11 mouse cellular contexts compared by ENCODE assay signal in genomic region chr3:107130661-107131326, GRCm38 (mm10). TPM values are rescaled to one million over a fixed set of nuclear protein-coding genes. Genes with fewer than 3 reads are reported as not detected.
DNase-seq lines count a peak whose midpoint lies in the region; ATAC-seq and TF ChIP-seq lines count a peak whose summit lies in the region.
"Had no signal": no experiment of that assay in that cellular context is flagged by ENCODE, and none has a peak within 500 bp of the region (broad histone marks: within the 10 kb centered on the region; RNA-seq: fewer than 3 reads in every experiment).

No protein-coding gene starts in this region.

- 38% methylated on average over 4 of the region's 4 CpGs for WGBS in heart, postnatal 0 days
- 83% methylated on average over 4 of the region's 4 CpGs for WGBS in midbrain, embryonic 11.5 days

- no peak for TF ChIP-seq EP300 in heart, postnatal 0 days (IDR thresholded peaks at IDR 0.05; ENCODE audit: low read depth)

- intact Hi-C loops in left cerebral cortex, postnatal 4 days (cut with DNase I): no loop called here
- intact Hi-C loops in left cerebral cortex, adult 2 months (cut with DNase I): loop anchor here (2.0 kb wide), 1 partner anchor 18 kb away; no protein-coding TSS in a partner anchor

- peaks cover 11% of the 10 kb centered on the region for H3K4me1 ChIP-seq in brown adipose tissue, adult 24 weeks (ENCODE audit: control insufficient read depth, insufficient read depth, insufficient read length, low read length)
- peaks cover 21% of the 10 kb centered on the region for H3K4me1 ChIP-seq in heart, postnatal 0 days (ENCODE audit: control insufficient read depth, insufficient read depth)
- H3K4me1 ChIP-seq in midbrain, embryonic 11.5 days (ENCODE audit: control insufficient read depth, insufficient read depth, low read length): no peaks in the 10 kb centered on the region
- H3K4me1 ChIP-seq: liver, embryonic 15.5 days had no signal

- H3K27ac ChIP-seq in left cerebral cortex, adult 2 months: no peak overlapping the region
- H3K27ac ChIP-seq in brown adipose tissue, adult 24 weeks (replicated peaks; ENCODE audit: low read depth, low read length): peak overlapping the region; percentile 80
- H3K27ac ChIP-seq in heart, postnatal 0 days (ENCODE audit: low read depth): peak overlapping the region; percentile 72
- H3K27ac ChIP-seq in midbrain, embryonic 11.5 days (ENCODE audit: low read depth, low read length): no peak overlapping the region
- H3K27ac ChIP-seq: hindbrain, embryonic 14.5 days; liver, embryonic 15.5 days had no signal

- no peaks in the 10 kb centered on the region for H3K36me3 ChIP-seq in heart, postnatal 0 days (replicated peaks; ENCODE audit: control insufficient read depth, insufficient read depth, low read length)
- H3K36me3 ChIP-seq in midbrain, embryonic 11.5 days (ENCODE audit: control insufficient read depth, insufficient read depth, low read length): no peaks in the 10 kb centered on the region
- H3K36me3 ChIP-seq: liver, embryonic 15.5 days had no signal

- H3K4me3 ChIP-seq in left cerebral cortex, adult 2 months: no peak overlapping the region
- no peak overlapping the region for H3K4me3 ChIP-seq in brown adipose tissue, adult 24 weeks (ENCODE audit: insufficient read depth, low read depth, low read length)
- no peak overlapping the region for H3K4me3 ChIP-seq in heart, postnatal 0 days (ENCODE audit: low read depth, low read length)
- H3K4me3 ChIP-seq in midbrain, embryonic 11.5 days (ENCODE audit: low read depth, low read length): no peak overlapping the region
- H3K4me3 ChIP-seq: liver, embryonic 15.5 days had no signal

- TF ChIP-seq CTCF in left cerebral cortex, adult 2 months (IDR thresholded peaks at IDR 0.05): no peak
- no peak for TF ChIP-seq CTCF in heart, postnatal 0 days (IDR thresholded peaks at IDR 0.05; ENCODE audit: low read depth)

- ATAC-seq in heart, postnatal 0 days (ENCODE audit: insufficient read depth, low read depth): peak; percentile 88
- no peak for ATAC-seq in frontal cortex, adult (ENCODE audit: low TSS enrichment)
- no peak for ATAC-seq in midbrain, embryonic 11.5 days (ENCODE audit: low FRiP score)

- H3K9me3 ChIP-seq in heart, postnatal 0 days (replicated peaks; ENCODE audit: control insufficient read depth, low read length): no peaks in the 10 kb centered on the region
- H3K9me3 ChIP-seq in midbrain, embryonic 11.5 days (ENCODE audit: control insufficient read depth, low read length): no peaks in the 10 kb centered on the region
- H3K9me3 ChIP-seq: liver, embryonic 15.5 days had no signal

- H3K9ac ChIP-seq in heart, postnatal 0 days (replicated peaks; ENCODE audit: low read depth, low read length): no peak overlapping the region
- H3K9ac ChIP-seq in midbrain, embryonic 11.5 days (ENCODE audit: low read length): no peak overlapping the region
- H3K9ac ChIP-seq: hindbrain, embryonic 14.5 days; liver, embryonic 15.5 days had no signal

- H3K4me2 ChIP-seq in heart, postnatal 0 days (ENCODE audit: low read depth, low read length): no peak overlapping the region
- H3K4me2 ChIP-seq in midbrain, embryonic 11.5 days: no peak overlapping the region
- H3K4me2 ChIP-seq: hindbrain, embryonic 14.5 days; liver, embryonic 15.5 days had no signal

- no peaks in the 10 kb centered on the region for H3K27me3 ChIP-seq in heart, postnatal 0 days (ENCODE audit: control insufficient read depth, insufficient read depth, low read length)
- no peaks in the 10 kb centered on the region for H3K27me3 ChIP-seq in midbrain, embryonic 11.5 days (ENCODE audit: control insufficient read depth, insufficient read depth, low read length)
- H3K27me3 ChIP-seq: liver, embryonic 15.5 days had no signal

- DNase-seq in left cerebral cortex, postnatal 4 days: peak; percentile 28
- DNase-seq in left cerebral cortex, adult 2 months (ENCODE audit: extremely low spot score in 1 of 2, low spot score in 2 of 2): no peak
- DNase-seq in heart, postnatal 0 days (ENCODE audit: low spot score): peak; percentile 84
- DNase-seq in lung, postnatal 36 days: peak; percentile 51
- DNase-seq in thymus, postnatal 25 days: no peak
- no peak for DNase-seq in midbrain, embryonic 11.5 days (ENCODE audit: low spot score, missing footprints)

RNA-seq across cellular contexts. Expression of gene Kcna2, which starts 29.8 kb away (rescaled TPM):
- 10 to 100 TPM; 21.6 to 21.8 TPM for total RNA-seq in left cerebral cortex, postnatal 4 days (2021)
- 100 to 1,000 TPM; 156 to 162 TPM for total RNA-seq in left cerebral cortex, adult 2 months (2021)
- 1.3 and 1.6 TPM in 2 replicates for polyA plus RNA-seq in brown adipose tissue, adult 24 weeks (2012; ENCODE audit: insufficient read depth, insufficient read length, missing spikeins)
- total RNA-seq in heart, postnatal 0 days (2014; rRNA removed; ENCODE audit: low replicate concordance): 0.99 and 1.2 TPM in 2 replicates
- 0.01 and 0.07 TPM in 2 replicates for polyA plus RNA-seq in heart, postnatal 0 days (2015; fragmentation: Nextera tagmentation; extraction: Ambion mirVana)
- polyA plus RNA-seq in midbrain, embryonic 11.5 days (2014; fragmentation: Nextera tagmentation; extraction: Ambion mirVana): 0.18 and 0.28 TPM in 2 replicates

RNA-seq across cellular contexts. Expression of gene Kcna10, which starts 52.1 kb away (rescaled TPM):
- total RNA-seq in left cerebral cortex, postnatal 4 days (2021): under 1 TPM in 1 of 2 experiments, not detected in 1; 0.54 TPM
- total RNA-seq in left cerebral cortex, adult 2 months (2021): under 1 TPM in 1 of 2 experiments, not detected in 1; 0.18 TPM
- polyA plus RNA-seq in brown adipose tissue, adult 24 weeks (2012; ENCODE audit: insufficient read depth, insufficient read length, missing spikeins): not detected in 2 replicates
- not detected in 2 replicates for total RNA-seq in heart, postnatal 0 days (2014; rRNA removed; ENCODE audit: low replicate concordance)
- not detected in 2 replicates for polyA plus RNA-seq in heart, postnatal 0 days (2015; fragmentation: Nextera tagmentation; extraction: Ambion mirVana)
- not detected in 2 replicates for polyA plus RNA-seq in midbrain, embryonic 11.5 days (2014; fragmentation: Nextera tagmentation; extraction: Ambion mirVana)
- total RNA-seq: ES-E14 had no signal
- polyA plus RNA-seq: hindbrain, embryonic 14.5 days; liver, embryonic 15.5 days had no signal

Comparison
In these comparisons a context has a peak if more than half of its experiments do, and no peak if none do; other contexts are left out.
1. DNase-seq: peak in left cerebral cortex, postnatal 4 days (single experiment), heart, postnatal 0 days (single experiment) and lung, postnatal 36 days (single experiment); none in left cerebral cortex, adult 2 months (0 of 2), thymus, postnatal 25 days (single experiment) and midbrain, embryonic 11.5 days (single experiment).
2. H3K27ac ChIP-seq: peak in brown adipose tissue, adult 24 weeks (single experiment) and heart, postnatal 0 days (single experiment); none in left cerebral cortex, adult 2 months (single experiment) and midbrain, embryonic 11.5 days (single experiment).
3. RNA of gene Kcna2, which starts 29.8 kb away (total RNA-seq): 156 to 162 TPM in left cerebral cortex, adult 2 months and 21.6 to 21.8 TPM in left cerebral cortex, postnatal 4 days; 0.99 to 1.2 TPM in heart, postnatal 0 days; every median in the first group is over 10 times any median in the second.